Mouse (Mus musculus): ENCODE data around the gene Olfr784. TPM values are rescaled to one million over a fixed set of nuclear protein-coding genes. Genes with fewer than 3 reads are reported as not detected.
"Not testable (repeated sequence)": the region's sequence is repeated elsewhere in the genome, so short reads cannot be mapped to it uniquely, and the experiment has no call there.

The Olfr784 gene
- total RNA-seq (2021): under 1 TPM in 1 of 2 experiments, not detected in 1; 0.07 TPM
- long read RNA-seq, experiment 1: 0 reads
- long read RNA-seq, experiment 2: 0 reads

- DNase-seq (ENCODE audit: low spot score in 2 of 2): no peak
These were observed at the start of gene Olfr784 for GRCm38 (mm10) chr10:129383783-129384182. Gene Olfr784, plus strand, starts transcription at chr10:129384083.

GRCm38 (mm10) chr10:129348550-129348949, 35.3 kb upstream of the Olfr784 start, which contains the start of gene Olfr782:
Gene Olfr782, plus strand, starts transcription at chr10:129348850.
- DNase-seq (ENCODE audit: low spot score in 2 of 2): no peak

DNA sequence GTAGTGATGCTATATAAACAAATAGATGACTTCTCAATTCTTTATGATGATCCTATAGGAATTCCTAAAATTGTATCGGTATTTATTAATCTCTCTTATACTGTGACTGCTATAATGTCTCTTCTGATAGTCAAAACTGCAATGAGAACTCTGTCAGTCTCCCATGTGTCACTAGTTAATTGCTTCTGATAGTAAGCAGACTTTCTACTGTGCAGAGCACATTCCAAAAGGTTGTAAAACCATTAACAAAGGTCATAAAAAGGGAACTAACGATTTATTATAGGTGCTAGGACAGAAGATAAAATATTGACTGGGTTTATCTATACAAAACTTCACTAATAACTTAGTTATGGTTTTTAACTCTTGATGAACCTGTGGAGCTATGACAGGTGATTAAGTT, 31.4 kb upstream of the Olfr784 start:
- DNase-seq (ENCODE audit: low spot score in 2 of 2): not testable (repeated sequence)

GRCm38 (mm10) chr10:129356496-129356895, 27.4 kb upstream of the Olfr784 start:
- DNase-seq (ENCODE audit: low spot score in 2 of 2): not testable (repeated sequence)

GRCm38 (mm10) chr10:129357307-129357706, 26.6 kb upstream of the Olfr784 start:
- no peak for DNase-seq (ENCODE audit: low spot score in 2 of 2)

DNA sequence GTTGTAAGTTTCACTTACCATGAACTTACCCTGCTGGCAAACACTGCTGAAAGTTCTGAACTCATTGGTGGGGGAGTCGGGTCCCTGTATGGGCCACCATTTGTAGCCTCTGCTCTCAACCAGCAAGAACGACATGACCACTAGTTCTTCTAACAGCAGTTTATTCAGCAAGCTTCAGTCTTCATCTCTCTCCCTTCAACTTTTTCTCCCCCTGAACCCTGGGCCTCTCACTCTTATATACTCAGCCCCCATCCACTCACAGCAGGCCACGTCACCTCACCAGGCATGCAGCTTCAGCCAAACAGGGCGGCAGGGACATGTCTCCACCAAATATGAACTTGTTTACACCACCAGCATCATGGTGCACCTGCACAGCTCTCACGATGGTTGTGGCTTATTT, 9.8 kb upstream of the Olfr784 start:
- not testable (repeated sequence) for DNase-seq (ENCODE audit: low spot score in 2 of 2)

GRCm38 (mm10) chr10:129400892-129401291, 17.0 kb downstream of the Olfr784 start:
- DNase-seq (ENCODE audit: low spot score in 2 of 2): no peak

- DNase-seq (ENCODE audit: low spot score in 2 of 2): no peak
These were observed 21.2 kb downstream of the Olfr784 start, which contains the start of gene Olfr785 for GRCm38 (mm10) chr10:129405126-129405525. Gene Olfr785, plus strand, starts transcription at chr10:129405426.

DNA sequence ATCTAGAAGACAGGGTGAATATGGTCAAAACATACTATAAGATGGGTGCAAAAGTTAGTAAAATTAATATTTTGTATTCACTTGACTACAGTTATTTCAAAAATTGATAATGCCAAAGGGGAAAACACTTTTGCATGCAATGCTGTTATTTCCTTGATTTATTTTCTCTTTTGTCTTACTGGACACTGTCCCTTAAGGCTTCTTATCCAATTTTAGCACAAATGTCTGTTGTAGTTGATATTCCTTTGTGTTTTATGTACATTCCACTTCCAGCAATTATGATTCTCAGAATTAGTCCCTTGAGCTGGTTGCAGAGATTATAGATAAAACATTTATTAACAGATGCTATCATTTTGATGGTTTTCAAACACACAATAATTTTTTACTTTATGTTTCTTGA, 43.1 kb downstream of the Olfr784 start, which contains the start of gene Olfr786:
Gene Olfr786 (plus strand): TSS at position 301 of the 400 bp plus-strand sequence.
- DNase-seq (ENCODE audit: low spot score in 2 of 2): no peak

Other genes with a start within 250 kb of the Olfr784 start
- gene Olfr770, start 245.1 kb upstream of the Olfr784 start, total RNA-seq (2021): not detected
- not detected for gene Olfr771, start 219.3 kb upstream of the Olfr784 start, total RNA-seq (2021)
- gene Olfr772, start 206.2 kb upstream of the Olfr784 start, total RNA-seq (2021): not detected
- gene Olfr773, start 196.7 kb upstream of the Olfr784 start, total RNA-seq (2021): not detected
- gene Olfr774, start 147.9 kb upstream of the Olfr784 start, total RNA-seq (2021): not detected
- gene Olfr775, start 135.7 kb upstream of the Olfr784 start, total RNA-seq (2021): not detected
- gene Olfr776, start 125.0 kb upstream of the Olfr784 start, total RNA-seq (2021): not detected
- not detected for gene Olfr777, start 112.6 kb upstream of the Olfr784 start, total RNA-seq (2021)
- gene Olfr780, start 66.0 kb upstream of the Olfr784 start, total RNA-seq (2021): not detected
- not detected for gene Olfr781, start 55.2 kb upstream of the Olfr784 start, total RNA-seq (2021)
- gene Olfr782, start 35.2 kb upstream of the Olfr784 start, total RNA-seq (2021): not detected
- gene Olfr785, start 21.3 kb downstream of the Olfr784 start, total RNA-seq (2021): not detected
- gene Olfr786, start 43.2 kb downstream of the Olfr784 start, total RNA-seq (2021): not detected
- gene Olfr787, start 77.8 kb downstream of the Olfr784 start, total RNA-seq (2021): not detected
- gene Olfr788, start 86.9 kb downstream of the Olfr784 start, total RNA-seq (2021): not detected
- gene Olfr789, start 100.7 kb downstream of the Olfr784 start, total RNA-seq (2021): not detected
- not detected for gene Olfr790, start 114.4 kb downstream of the Olfr784 start, total RNA-seq (2021)
- gene Olfr791, start 137.7 kb downstream of the Olfr784 start, total RNA-seq (2021): not detected
- not detected for gene Olfr792, start 155.1 kb downstream of the Olfr784 start, total RNA-seq (2021)
- gene Olfr794, start 183.6 kb downstream of the Olfr784 start, total RNA-seq (2021): not detected
- not detected for gene Olfr796, start 228.5 kb downstream of the Olfr784 start, total RNA-seq (2021)
- gene Olfr798, start 243.9 kb downstream of the Olfr784 start, total RNA-seq (2021): not detected

Measured in gastrocnemius, postnatal 4 days (tissue).